30 mouse cellular contexts compared by ENCODE assay signal in genomic region chr1:135443506-135443905, GRCm38 (mm10).
"Had no signal": no experiment of that assay in that cellular context is flagged by ENCODE, and none has a peak within 500 bp of the region (broad histone marks: within the 10 kb centered on the region; RNA-seq: fewer than 3 reads in every experiment).

No protein-coding gene starts in this region.

- DNase-seq: left cerebral cortex, postnatal 4 days; liver; liver, embryonic 13.5 days; liver, postnatal 0 days; lung, adult 18-20 months; lung, adult 2 months; lung, embryonic 14.5 days; lung, postnatal 10 days; lung, postnatal 14 days; lung, postnatal 36 days; lung, postnatal 4 days; midbrain, embryonic 14.5 days had no signal

- H3K4me1 ChIP-seq: limb, embryonic 10.5 days; limb, embryonic 12.5 days; limb, embryonic 13.5 days; limb, embryonic 15.5 days; liver, embryonic 12.5 days; liver, embryonic 13.5 days; liver, embryonic 15.5 days; lung, embryonic 15.5 days; megakaryocyte, embryonic 14.5 days; midbrain, embryonic 10.5 days; midbrain, embryonic 12.5 days; midbrain, embryonic 13.5 days; midbrain, embryonic 15.5 days; neural tube, embryonic 12.5 days had no signal

- H3K9me3 ChIP-seq: limb, embryonic 10.5 days; limb, embryonic 12.5 days; limb, embryonic 13.5 days; limb, embryonic 15.5 days; liver, embryonic 12.5 days; liver, embryonic 13.5 days; liver, embryonic 15.5 days; lung, embryonic 15.5 days; megakaryocyte, embryonic 14.5 days; midbrain, embryonic 10.5 days; midbrain, embryonic 12.5 days; midbrain, embryonic 13.5 days; midbrain, embryonic 15.5 days; neural tube, embryonic 12.5 days had no signal

- H3K4me3 ChIP-seq: limb, embryonic 10.5 days; limb, embryonic 12.5 days; limb, embryonic 13.5 days; limb, embryonic 15.5 days; liver, embryonic 12.5 days; liver, embryonic 13.5 days; liver, embryonic 15.5 days; lung, embryonic 15.5 days; megakaryocyte, embryonic 14.5 days; midbrain, embryonic 10.5 days; midbrain, embryonic 12.5 days; midbrain, embryonic 13.5 days; midbrain, embryonic 15.5 days; myocyte; neural tube, embryonic 12.5 days had no signal

- ATAC-seq: liver, embryonic 12.5 days; liver, postnatal 0 days; lung, postnatal 0 days; midbrain, embryonic 13.5 days; midbrain, embryonic 15.5 days had no signal

- H3K27ac ChIP-seq: limb, embryonic 10.5 days; limb, embryonic 12.5 days; limb, embryonic 13.5 days; limb, embryonic 15.5 days; liver, embryonic 12.5 days; liver, embryonic 13.5 days; liver, embryonic 14.5 days; liver, embryonic 15.5 days; lung, embryonic 15.5 days; macrophage; midbrain, embryonic 10.5 days; midbrain, embryonic 12.5 days; midbrain, embryonic 13.5 days; midbrain, embryonic 15.5 days; neural tube, embryonic 12.5 days had no signal

- H3K36me3 ChIP-seq: liver, embryonic 15.5 days had no signal

- H3K4me2 ChIP-seq: limb, embryonic 12.5 days; limb, embryonic 13.5 days; limb, embryonic 15.5 days; liver, embryonic 11.5 days; liver, embryonic 12.5 days; liver, embryonic 13.5 days; liver, embryonic 15.5 days; lung, embryonic 14.5 days; lung, embryonic 15.5 days; midbrain, embryonic 12.5 days; midbrain, embryonic 13.5 days; midbrain, embryonic 15.5 days; neural tube, embryonic 12.5 days had no signal

- H3K27me3 ChIP-seq: limb, embryonic 12.5 days; limb, embryonic 13.5 days; limb, embryonic 15.5 days; liver, embryonic 12.5 days; liver, embryonic 13.5 days; liver, embryonic 15.5 days; lung, embryonic 15.5 days; megakaryocyte, embryonic 14.5 days; midbrain, embryonic 12.5 days; midbrain, embryonic 13.5 days; midbrain, embryonic 15.5 days; neural tube, embryonic 12.5 days had no signal

- H3K9ac ChIP-seq: limb, embryonic 12.5 days; limb, embryonic 13.5 days; limb, embryonic 15.5 days; liver, embryonic 12.5 days; liver, embryonic 13.5 days; liver, embryonic 14.5 days; liver, embryonic 15.5 days; liver, postnatal 0 days; lung, embryonic 14.5 days; lung, embryonic 15.5 days; midbrain, embryonic 12.5 days; midbrain, embryonic 13.5 days; midbrain, embryonic 15.5 days; neural tube, embryonic 12.5 days had no signal
